Mouse (Mus musculus) intestine, embryonic 14.5 days (tissue): ENCODE measurements around the gene Dclre1b. TPM values are rescaled to one million over a fixed set of nuclear protein-coding genes. Genes with fewer than 3 reads are reported as not detected.

ENCODE experiments used
- ATAC-seq: fragments of 200-750 bp; cut with Nextera tagmentation; replicated peaks from 2 replicates; pipeline ENCODE4 v1.8.0; 2017; ENCODE audit warnings: low read depth, moderate number of reproducible peaks, moderate TSS enrichment, moderate library complexity; ENCODE audit not compliant: low FRiP score, low TSS enrichment
- DNase-seq: peaks from one replicate; pipeline ENCODE4 v3.0.0-alpha.2; 2018; ENCODE audit warnings: low spot score
- H3K27ac ChIP-seq: fragments of 300-500 bp; sonication (generic); 2 replicates; pipeline ENCODE4 v1.5.1; 2014; ENCODE audit warnings: low read depth, mild to moderate bottlenecking, control low read depth
- H3K27me3 ChIP-seq: fragments of 300-500 bp; sonication (generic); replicated peaks from 2 replicates; pipeline ENCODE4 v1.6.1; 2014; ENCODE audit warnings: low read length, control low read depth; ENCODE audit not compliant: control insufficient read depth, insufficient read depth
- H3K36me3 ChIP-seq: fragments of 300-500 bp; sonication (generic); 2 replicates; pipeline ENCODE4 v1.6.1; 2014; ENCODE audit warnings: low read length, control low read depth; ENCODE audit not compliant: control insufficient read depth, insufficient read depth
- H3K4me1 ChIP-seq: fragments of 300-500 bp; sonication (generic); replicated peaks from 2 replicates; pipeline ENCODE4 v1.6.1; 2014; ENCODE audit warnings: low read length, control low read depth, mixed read lengths; ENCODE audit not compliant: control insufficient read depth, insufficient read depth
- H3K4me2 ChIP-seq: fragments of 300-500 bp; sonication (generic); 2 replicates; pipeline ENCODE4 v1.6.1; 2014; ENCODE audit warnings: low read length
- H3K4me3 ChIP-seq: fragments of 300-500 bp; sonication (generic); 2 replicates; pipeline ENCODE4 v1.5.1; 2014; ENCODE audit warnings: low read depth, low read length, control low read depth, mixed read lengths
- H3K9ac ChIP-seq: fragments of 300-500 bp; sonication (generic); 2 replicates; pipeline ENCODE4 v1.6.1; 2014; ENCODE audit warnings: mild to moderate bottlenecking, low read length
- H3K9me3 ChIP-seq: fragments of 300-500 bp; sonication (generic); 2 replicates; pipeline ENCODE4 v1.6.1; 2016; ENCODE audit warnings: low read length, control low read depth; ENCODE audit not compliant: control insufficient read depth
- WGBS: fragments of 180-500 bp; shearing (Covaris S2); extraction: QIAGEN DNeasy Blood & Tissue Kit; methylation state at CpG from one replicate; pipeline ENCODE4 v1.1.7; 2014; 5-methylcytosine and 5-hydroxymethylcytosine counted together
- polyA plus RNA-seq: library from polyadenylated mRNA; unstranded; fragments of >200 nt; fragmentation: Nextera tagmentation; extraction: Ambion mirVana; gene quantifications from 2 replicates; pipeline ENCODE4 v1.2.1, GENCODE M21; 2014

Gene Dclre1b
- polyA plus RNA-seq, 1 experiment from 2014 or later = 23.9 TPM

DNA sequence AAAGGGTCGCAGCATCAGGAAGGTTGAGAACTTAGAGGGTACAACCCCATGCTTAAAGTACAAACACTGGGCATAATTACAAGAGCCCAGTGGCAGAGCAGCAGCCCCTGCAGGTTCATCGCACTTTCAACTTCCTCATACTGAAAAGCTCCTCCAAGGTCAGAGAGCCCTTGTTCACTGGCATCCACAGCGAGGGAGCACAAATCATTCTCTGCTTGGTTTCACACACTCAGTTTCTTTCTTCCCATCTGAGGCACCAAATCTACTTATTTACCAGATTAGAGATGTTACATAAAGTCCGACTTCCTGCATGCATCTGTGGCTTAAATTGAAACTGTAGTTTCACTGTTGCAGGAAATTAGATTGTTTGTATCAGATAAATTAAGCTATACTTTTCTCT is 36.4 kb downstream of the Dclre1b start:
- ATAC-seq (no peak), DNase-seq (no peak)
- Histone ChIP-seq H3K9me3 (no peaks in the 10 kb centered on the region), H3K4me2 (no peak overlapping the region), H3K4me3 (no peak overlapping the region), H3K27ac (no peak overlapping the region), H3K27me3 (no peaks in the 10 kb centered on the region), H3K4me1 (no peaks in the 10 kb centered on the region; the same call in 1 of the 2 replicates), H3K9ac (no peak overlapping the region), H3K36me3 (peaks cover 44% of the 10 kb centered on the region)
- 82% methylated on average over 4 of the region's 4 CpGs for WGBS

- 69% methylated on average over 9 of the region's 9 CpGs for WGBS
- DNase-seq (no peak), ATAC-seq (no peak)
- H3K4me1 ChIP-seq = no peaks in the 10 kb centered on the region; the same call in 1 of the 2 replicates
- H3K27me3 ChIP-seq = no peaks in the 10 kb centered on the region
- no peak overlapping the region for H3K4me2 ChIP-seq
- no peak overlapping the region for H3K27ac ChIP-seq
- no peak overlapping the region for H3K4me3 ChIP-seq
- H3K36me3 ChIP-seq = peaks cover 37% of the 10 kb centered on the region
- no peak overlapping the region for H3K9ac ChIP-seq
- no peaks in the 10 kb centered on the region for H3K9me3 ChIP-seq
Measured at GRCm38 (mm10) chr3:103771531-103772130, 37.6 kb downstream of the Dclre1b start.

DNA sequence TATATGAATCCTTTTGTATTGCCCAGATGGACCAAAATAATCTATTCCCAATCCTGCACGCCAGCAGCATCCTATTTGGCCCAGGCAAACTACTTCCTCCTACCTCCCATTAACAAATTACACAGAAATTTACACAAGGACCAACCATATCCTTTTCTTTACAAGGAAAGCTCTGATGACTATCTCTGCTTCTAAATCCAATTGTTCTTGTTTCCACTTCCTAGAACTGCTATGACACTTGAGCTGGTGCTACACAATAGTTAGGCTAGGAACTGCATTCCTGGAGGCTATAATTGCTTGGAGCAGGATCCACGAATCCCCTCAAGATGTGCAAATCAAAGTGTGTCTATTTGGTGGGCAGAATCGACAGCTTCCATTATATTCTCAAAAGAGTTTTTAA is 42.5 kb downstream of the Dclre1b start:
- no peak overlapping the region for H3K27ac ChIP-seq
- H3K4me3 ChIP-seq = no peak overlapping the region
- H3K36me3 ChIP-seq = peaks cover 53% of the 10 kb centered on the region
- DNase-seq = no peak
- H3K9me3 ChIP-seq = no peaks in the 10 kb centered on the region
- no peak overlapping the region for H3K4me2 ChIP-seq
- no peaks in the 10 kb centered on the region; the same call in 1 of the 2 replicates for H3K4me1 ChIP-seq
- no peak for ATAC-seq
- no peak overlapping the region for H3K9ac ChIP-seq
- H3K27me3 ChIP-seq = no peaks in the 10 kb centered on the region
- 79% methylated on average over 3 of the region's 3 CpGs for WGBS

- no peak overlapping the region for H3K9ac ChIP-seq
- ATAC-seq (no peak), DNase-seq (no peak)
- no peaks in the 10 kb centered on the region for H3K27me3 ChIP-seq
- no peaks in the 10 kb centered on the region for H3K9me3 ChIP-seq
- 75% methylated on average over 5 of the region's 5 CpGs for WGBS
- peaks cover 91% of the 10 kb centered on the region for H3K36me3 ChIP-seq
- H3K27ac ChIP-seq = no peak overlapping the region
- H3K4me1 ChIP-seq = no peaks in the 10 kb centered on the region
- H3K4me3 ChIP-seq = no peak overlapping the region
- H3K4me2 ChIP-seq = no peak overlapping the region
Measured at GRCm38 (mm10) chr3:103759261-103759970, 49.8 kb downstream of the Dclre1b start.

- no peak overlapping the region for H3K4me2 ChIP-seq
- no peaks in the 10 kb centered on the region for H3K27me3 ChIP-seq
- peaks cover 92% of the 10 kb centered on the region for H3K36me3 ChIP-seq
- H3K4me3 ChIP-seq = no peak overlapping the region
- H3K9me3 ChIP-seq = no peaks in the 10 kb centered on the region
- ATAC-seq (no peak), DNase-seq (no peak)
- WGBS = 92% methylated on average over 7 of the region's 7 CpGs
- no peak overlapping the region for H3K27ac ChIP-seq
- H3K9ac ChIP-seq = no peak overlapping the region
- no peaks in the 10 kb centered on the region for H3K4me1 ChIP-seq
Measured at GRCm38 (mm10) chr3:103758456-103758855, 50.8 kb downstream of the Dclre1b start.

- H3K4me1 ChIP-seq = no peaks in the 10 kb centered on the region
- no peaks in the 10 kb centered on the region for H3K27me3 ChIP-seq
- ATAC-seq (no peak), DNase-seq (no peak)
- no peak overlapping the region for H3K27ac ChIP-seq
- H3K36me3 ChIP-seq = peaks cover 92% of the 10 kb centered on the region
- no peak overlapping the region for H3K4me2 ChIP-seq
- no peak overlapping the region for H3K9ac ChIP-seq
- 78% methylated on average over 2 of the region's 2 CpGs for WGBS
- no peak overlapping the region for H3K4me3 ChIP-seq
- no peaks in the 10 kb centered on the region for H3K9me3 ChIP-seq
Measured at GRCm38 (mm10) chr3:103756920-103757319, 52.3 kb downstream of the Dclre1b start.

DNA sequence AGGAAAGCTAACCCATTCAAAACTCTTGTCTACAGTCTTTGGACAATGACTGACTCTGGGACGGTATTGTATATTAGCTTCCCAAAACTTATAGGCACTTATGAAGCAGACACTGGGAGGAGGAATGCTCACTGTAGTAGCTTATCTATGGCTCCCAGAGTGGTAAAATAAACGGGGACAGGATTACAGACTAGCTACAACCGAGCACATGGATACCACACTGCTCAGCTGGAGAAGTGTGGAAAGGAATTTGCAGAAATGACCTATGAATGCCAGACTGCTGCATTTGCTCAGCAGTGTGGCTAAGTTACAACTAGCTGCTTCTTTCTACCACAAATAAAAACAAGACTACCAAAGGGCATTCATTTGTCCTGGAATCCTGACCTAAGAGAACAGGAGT is 53.9 kb downstream of the Dclre1b start:
- WGBS = 65% methylated on average over 3 of the region's 3 CpGs
- peaks cover 90% of the 10 kb centered on the region for H3K36me3 ChIP-seq
- H3K4me1 ChIP-seq = no peaks in the 10 kb centered on the region
- DNase-seq (no peak), ATAC-seq (no peak)
- H3K9me3 ChIP-seq = no peaks in the 10 kb centered on the region
- H3K4me2 ChIP-seq = no peak overlapping the region
- H3K4me3 ChIP-seq = no peak overlapping the region
- no peak overlapping the region for H3K9ac ChIP-seq
- no peaks in the 10 kb centered on the region for H3K27me3 ChIP-seq
- H3K27ac ChIP-seq = no peak overlapping the region

GRCm38 (mm10) chr3:103751558-103751957 is 57.7 kb downstream of the Dclre1b start:
- H3K27me3 ChIP-seq = no peaks in the 10 kb centered on the region
- DNase-seq (no peak), ATAC-seq (no peak)
- no peak overlapping the region for H3K9ac ChIP-seq
- H3K27ac ChIP-seq = no peak overlapping the region
- no peak overlapping the region for H3K4me3 ChIP-seq
- WGBS = 81% methylated on average over 2 of the region's 2 CpGs
- no peaks in the 10 kb centered on the region for H3K9me3 ChIP-seq
- peaks cover 90% of the 10 kb centered on the region for H3K36me3 ChIP-seq
- H3K4me2 ChIP-seq = no peak overlapping the region
- H3K4me1 ChIP-seq = no peaks in the 10 kb centered on the region
